Mouse (Mus musculus): Measurements from ENCODE around the gene Arhgef1. TPM values are rescaled to one million over a fixed set of nuclear protein-coding genes. Genes with fewer than 3 reads are reported as not detected.

Arhgef1 gene
- polyA plus RNA-seq, 1 experiment from 2014 or later = 64.0 TPM

- WGBS = under 1% methylated on average over 45 of the region's 45 CpGs
- H3K27me3 ChIP-seq (replicated peaks) = no peaks in the 10 kb centered on the region
- peak within 1 kb of the TSS; percentile 71 for H3K4me2 ChIP-seq
- peak within 1 kb of the TSS; percentile 85 for H3K9ac ChIP-seq
- H3K36me3 ChIP-seq = peaks cover 14% of the 10 kb centered on the region
- H3K4me1 ChIP-seq = peaks cover 10% of the 10 kb centered on the region
- no peaks in the 10 kb centered on the region for H3K9me3 ChIP-seq
- peak; percentile 89 for ATAC-seq (ENCODE audit: extremely low read depth, insufficient number of reproducible peaks, low FRiP score, low TSS enrichment)
- peak within 1 kb of the TSS; percentile 82 for H3K27ac ChIP-seq (replicated peaks)
- peak within 1 kb of the TSS; percentile 70 for H3K4me3 ChIP-seq
Measured at GRCm38 (mm10) chr7:24971972-24972893, 69.5 kb downstream of the Arhgef1 start, which contains the start of gene Rabac1. Gene Rabac1 (minus strand): TSS chr7:24972754.

GRCm38 (mm10) chr7:24973208-24973607, 70.5 kb downstream of the Arhgef1 start:
- Histone ChIP-seq H3K9ac (0 out of 2 replicates have a peak overlapping the region, but pooled peaks have one; percentile 1), H3K27ac (replicated peaks) (no peak overlapping the region), H3K4me3 (no peak overlapping the region), H3K9me3 (no peaks in the 10 kb centered on the region), H3K27me3 (replicated peaks) (no peaks in the 10 kb centered on the region), H3K4me1 (peaks cover 10% of the 10 kb centered on the region), H3K36me3 (peaks cover 14% of the 10 kb centered on the region), H3K4me2 (no peak overlapping the region)
- no peak for ATAC-seq (ENCODE audit: extremely low read depth, insufficient number of reproducible peaks, low FRiP score, low TSS enrichment)
- WGBS = 85% methylated on average over 4 of the region's 4 CpGs

GRCm38 (mm10) chr7:24973902-24974301, 71.2 kb downstream of the Arhgef1 start:
- no peak overlapping the region for H3K4me3 ChIP-seq
- no peak overlapping the region for H3K9ac ChIP-seq
- 0 out of 2 replicates have a peak, but pooled peaks cover 4% of the 10 kb centered on the region for H3K27me3 ChIP-seq (replicated peaks)
- H3K4me2 ChIP-seq = no peak overlapping the region
- H3K27ac ChIP-seq (replicated peaks) = no peak overlapping the region
- no peaks in the 10 kb centered on the region for H3K9me3 ChIP-seq
- H3K4me1 ChIP-seq = peaks cover 10% of the 10 kb centered on the region
- no peak for ATAC-seq (ENCODE audit: extremely low read depth, insufficient number of reproducible peaks, low FRiP score, low TSS enrichment)
- peaks cover 14% of the 10 kb centered on the region for H3K36me3 ChIP-seq
- WGBS = 56% methylated on average over 5 of the region's 5 CpGs

GRCm38 (mm10) chr7:24974893-24975595, 72.3 kb downstream of the Arhgef1 start:
- Histone ChIP-seq H3K4me1 (peaks cover 10% of the 10 kb centered on the region), H3K4me3 (no peak overlapping the region), H3K36me3 (peaks cover 5% of the 10 kb centered on the region), H3K27me3 (replicated peaks) (0 out of 2 replicates have a peak, but pooled peaks cover 10% of the 10 kb centered on the region), H3K27ac (replicated peaks) (no peak overlapping the region), H3K9me3 (no peaks in the 10 kb centered on the region), H3K9ac (no peak overlapping the region), H3K4me2 (no peak overlapping the region)
- ATAC-seq (ENCODE audit: extremely low read depth, insufficient number of reproducible peaks, low FRiP score, low TSS enrichment) = no peak
- 25% methylated on average over 9 of the region's 9 CpGs for WGBS

Small RNA genes within 50 kb of the gene (microRNA-seq; reads per million reads assigned to microRNA genes)
- not detected for gene Mir7046

Other genes starting within 250 kb of the Arhgef1 start
- gene Tex101, start 226.2 kb upstream of the Arhgef1 start, polyA plus RNA-seq (2015; fragmentation: Nextera tagmentation; extraction: Ambion mirVana) = not detected in 2 replicates
- not detected in 2 replicates for gene BC049730, start 193.7 kb upstream of the Arhgef1 start, polyA plus RNA-seq (2015; fragmentation: Nextera tagmentation; extraction: Ambion mirVana)
- not detected in 2 replicates for gene Gm4763, start 176.0 kb upstream of the Arhgef1 start, polyA plus RNA-seq (2015; fragmentation: Nextera tagmentation; extraction: Ambion mirVana)
- gene Cd177, start 142.6 kb upstream of the Arhgef1 start, polyA plus RNA-seq (2015; fragmentation: Nextera tagmentation; extraction: Ambion mirVana) = 0.16 TPM in 1 of 2 replicates, not detected in the other
- not detected in 2 replicates for gene Ceacam10, start 125.7 kb upstream of the Arhgef1 start, polyA plus RNA-seq (2015; fragmentation: Nextera tagmentation; extraction: Ambion mirVana)
- gene Gm9844, start 40.7 kb upstream of the Arhgef1 start, polyA plus RNA-seq (2015; fragmentation: Nextera tagmentation; extraction: Ambion mirVana) = 10.6 and 11.8 TPM in 2 replicates
- gene Lypd4, start 33.0 kb upstream of the Arhgef1 start, polyA plus RNA-seq (2015; fragmentation: Nextera tagmentation; extraction: Ambion mirVana) = not detected in 2 replicates
- 0.08 TPM in 1 of 2 replicates, not detected in the other for gene Dmrtc2, start 32.9 kb upstream of the Arhgef1 start, polyA plus RNA-seq (2015; fragmentation: Nextera tagmentation; extraction: Ambion mirVana)
- gene Rps19, start 18.5 kb upstream of the Arhgef1 start, polyA plus RNA-seq (2015; fragmentation: Nextera tagmentation; extraction: Ambion mirVana) = 1,220 and 1,401 TPM in 2 replicates
- gene Cd79a, start 5.5 kb upstream of the Arhgef1 start, polyA plus RNA-seq (2015; fragmentation: Nextera tagmentation; extraction: Ambion mirVana) = 0.25 and 0.39 TPM in 2 replicates
- gene Gm4881, start 41.6 kb downstream of the Arhgef1 start, polyA plus RNA-seq (2015; fragmentation: Nextera tagmentation; extraction: Ambion mirVana) = not detected in 2 replicates
- 185 and 197 TPM in 2 replicates for gene Rabac1, start 69.8 kb downstream of the Arhgef1 start, polyA plus RNA-seq (2015; fragmentation: Nextera tagmentation; extraction: Ambion mirVana)
- gene Atp1a3, start 103.0 kb downstream of the Arhgef1 start, polyA plus RNA-seq (2015; fragmentation: Nextera tagmentation; extraction: Ambion mirVana) = 1.4 and 1.6 TPM in 2 replicates
- gene Grik5, start 169.4 kb downstream of the Arhgef1 start, polyA plus RNA-seq (2015; fragmentation: Nextera tagmentation; extraction: Ambion mirVana) = 4.1 and 4.6 TPM in 2 replicates
- gene Zfp574, start 169.7 kb downstream of the Arhgef1 start, polyA plus RNA-seq (2015; fragmentation: Nextera tagmentation; extraction: Ambion mirVana) = 19.3 and 20.1 TPM in 2 replicates